Mouse (Mus musculus): ENCODE data around the gene Slc16a7. TPM values are rescaled to one million over a fixed set of nuclear protein-coding genes. Genes with fewer than 3 reads are reported as not detected.

Gene Slc16a7
- under 1 TPM in 1 of 3 experiments, not detected in 2; 0.21 TPM for polyA plus RNA-seq (2017; shearing (Covaris generic))

- ATAC-seq = no peak
These were observed at the start of gene Slc16a7 for GRCm38 (mm10) chr10:125388876-125389786. Gene Slc16a7 (minus strand): TSS chr10:125389465.

- ATAC-seq = no peak
These were observed 29.5 kb upstream of the Slc16a7 start for GRCm38 (mm10) chr10:125418795-125419194.

- ATAC-seq = no peak
These were observed 10.5 kb upstream of the Slc16a7 start for GRCm38 (mm10) chr10:125399796-125400195.

- ATAC-seq = no peak
These were observed 746 bp upstream of the Slc16a7 start for GRCm38 (mm10) chr10:125390011-125390410.

- ATAC-seq = no peak
These were observed 787 bp downstream of the Slc16a7 start for GRCm38 (mm10) chr10:125388481-125388875.

GRCm38 (mm10) chr10:125387782-125388415 is 1.4 kb downstream of the Slc16a7 start:
- no peak for ATAC-seq

- no peak for ATAC-seq
These were observed 13.7 kb downstream of the Slc16a7 start for GRCm38 (mm10) chr10:125375526-125375925.

- ATAC-seq = no peak
These were observed 16.6 kb downstream of the Slc16a7 start for GRCm38 (mm10) chr10:125372666-125373065.

- ATAC-seq = no peak
These were observed 17.8 kb downstream of the Slc16a7 start for GRCm38 (mm10) chr10:125371451-125371850.

- peak; percentile 35 for ATAC-seq
These were observed 19.1 kb downstream of the Slc16a7 start for GRCm38 (mm10) chr10:125370037-125370610.

GRCm38 (mm10) chr10:125358479-125358878 is 30.8 kb downstream of the Slc16a7 start:
- ATAC-seq = no peak

GRCm38 (mm10) chr10:125352805-125353204 is 36.5 kb downstream of the Slc16a7 start:
- no peak for ATAC-seq

- ATAC-seq = no peak
These were observed 41.1 kb downstream of the Slc16a7 start for GRCm38 (mm10) chr10:125348171-125348570.

- ATAC-seq = no peak
These were observed 42.1 kb downstream of the Slc16a7 start for GRCm38 (mm10) chr10:125347149-125347548.

GRCm38 (mm10) chr10:125346364-125346763 is 42.9 kb downstream of the Slc16a7 start:
- no peak for ATAC-seq

- no peak for ATAC-seq
These were observed 43.7 kb downstream of the Slc16a7 start for GRCm38 (mm10) chr10:125345583-125345982.

- no peak for ATAC-seq
These were observed 47.1 kb downstream of the Slc16a7 start for GRCm38 (mm10) chr10:125342204-125342603.

GRCm38 (mm10) chr10:125333799-125334198 is 55.5 kb downstream of the Slc16a7 start:
- ATAC-seq = no peak

- no peak for ATAC-seq
These were observed 57.9 kb downstream of the Slc16a7 start for GRCm38 (mm10) chr10:125331334-125331733.

- no peak for ATAC-seq
These were observed 60.8 kb downstream of the Slc16a7 start for GRCm38 (mm10) chr10:125328331-125329063.

- ATAC-seq = no peak
These were observed 64.2 kb downstream of the Slc16a7 start for GRCm38 (mm10) chr10:125324871-125325565.
